Mouse (Mus musculus) adrenal gland, postnatal 10 days (tissue): ENCODE results near the gene Cdc26. TPM values are rescaled to one million over a fixed set of nuclear protein-coding genes. Genes with fewer than 3 reads are reported as not detected.

Source experiments
- DNase-seq: peaks from one replicate; pipeline ENCODE4 v3.0.0; 2021; ENCODE audit warnings: mixed read lengths
- long read RNA-seq, 2 experiments: library from polyadenylated mRNA; stranded (forward); transcript quantifications; one replicate each; pipeline ENCODE4 v2.0.0; 2021
- total RNA-seq, 2 experiments: library from RNA; stranded (reverse); gene quantifications; 2 replicates each; pipeline ENCODE4 v1.2.3; 2021

Cdc26 gene
- total RNA-seq, result 10 to 100 TPM; 60.0 to 70.8 TPM
- long read RNA-seq, experiment 1, transcript Cdc26-202 (3 exons, 654 nt), result minor isoform, 7 of 78 reads
- long read RNA-seq, experiment 1, transcript Cdc26-201 (4 exons, 819 nt), result major isoform, 50 of 78 reads
- long read RNA-seq, experiment 1, partial matches to known transcripts, result 2 of 78 reads
- long read RNA-seq, experiment 1, other reads (novel, unspliced or antisense), result 19 of 78 reads
- long read RNA-seq, experiment 2, transcript Cdc26-201 (4 exons, 819 nt), result major isoform, 44 of 55 reads
- long read RNA-seq, experiment 2, partial matches to known transcripts, result 0 of 55 reads
- long read RNA-seq, experiment 2, other reads (novel, unspliced or antisense), result 10 of 55 reads

- peak; percentile 96 for DNase-seq
These were observed at the start of gene Cdc26, which contains the start of gene Prpf4 for GRCm38 (mm10) chr4:62408601-62409282. Gene Cdc26, minus strand, starts transcription at chr4:62408642. Gene Prpf4, plus strand, starts transcription at chr4:62408797.

GRCm38 (mm10) chr4:62454995-62455394, 46.6 kb upstream of the Cdc26 start:
- DNase-seq, result peak; percentile 56

- DNase-seq, result no peak
These were observed 32.5 kb upstream of the Cdc26 start for GRCm38 (mm10) chr4:62440986-62441385.

- DNase-seq, result no peak
These were observed 32.1 kb upstream of the Cdc26 start for GRCm38 (mm10) chr4:62440544-62440943.

- no peak for DNase-seq
These were observed 31.4 kb upstream of the Cdc26 start for GRCm38 (mm10) chr4:62439793-62440192.

GRCm38 (mm10) chr4:62437871-62438270, 29.4 kb upstream of the Cdc26 start:
- no peak for DNase-seq

- no peak for DNase-seq
These were observed 28.9 kb upstream of the Cdc26 start for GRCm38 (mm10) chr4:62437256-62437778.

- DNase-seq, result no peak
These were observed 26.6 kb upstream of the Cdc26 start, which contains the start of gene Rnf183 for GRCm38 (mm10) chr4:62435081-62435480. Gene Rnf183, minus strand, starts transcription at chr4:62435252.

- DNase-seq, result no peak
These were observed 25.8 kb upstream of the Cdc26 start for GRCm38 (mm10) chr4:62433939-62434870.

GRCm38 (mm10) chr4:62431522-62431921, 23.1 kb upstream of the Cdc26 start:
- no peak for DNase-seq

GRCm38 (mm10) chr4:62430678-62431077, 22.2 kb upstream of the Cdc26 start:
- DNase-seq, result no peak

GRCm38 (mm10) chr4:62429616-62430015, 21.2 kb upstream of the Cdc26 start:
- DNase-seq, result no peak

- peak; percentile 8 for DNase-seq
These were observed 19.7 kb upstream of the Cdc26 start for GRCm38 (mm10) chr4:62427978-62428758.

- no peak for DNase-seq
These were observed 17.4 kb upstream of the Cdc26 start for GRCm38 (mm10) chr4:62425891-62426290.

GRCm38 (mm10) chr4:62419091-62419490, 10.6 kb upstream of the Cdc26 start:
- DNase-seq, result no peak

GRCm38 (mm10) chr4:62418448-62418847, 10.0 kb upstream of the Cdc26 start:
- no peak for DNase-seq

- DNase-seq, result peak; percentile 62
These were observed 3.2 kb upstream of the Cdc26 start for GRCm38 (mm10) chr4:62411606-62412005.

GRCm38 (mm10) chr4:62410325-62410724, 1.9 kb upstream of the Cdc26 start:
- DNase-seq, result no peak

GRCm38 (mm10) chr4:62409615-62410014, 1.2 kb upstream of the Cdc26 start:
- no peak for DNase-seq

- DNase-seq, result peak; percentile 71
These were observed 486 bp downstream of the Cdc26 start for GRCm38 (mm10) chr4:62407730-62408582.
